Mouse (Mus musculus) liver, postnatal 0 days (tissue): Measurements from ENCODE around the gene Ccser1. TPM values are rescaled to one million over a fixed set of nuclear protein-coding genes. Genes with fewer than 3 reads are reported as not detected.

Source experiments
- ATAC-seq: fragments of 200-750 bp; cut with Nextera tagmentation; 2 replicates; pipeline ENCODE4 v1.8.0; 2017; ENCODE audit warnings: mild to moderate bottlenecking, moderate library complexity
- DNase-seq: peaks from one replicate; pipeline ENCODE4 v3.0.0-alpha.2; 2016
- H3K27ac ChIP-seq: fragments of 300-500 bp; sonication (generic); 2 replicates; pipeline ENCODE4 v1.5.1; 2014; ENCODE audit warnings: antibody characterized with exemption, moderate library complexity, mild to moderate bottlenecking, low read depth
- H3K27me3 ChIP-seq: fragments of 300-500 bp; sonication (generic); 2 replicates; pipeline ENCODE4 v1.6.1; 2014; ENCODE audit warnings: low read length, control low read depth, mixed read lengths; ENCODE audit not compliant: insufficient read depth
- H3K36me3 ChIP-seq: fragments of 300-500 bp; sonication (generic); replicated peaks from 2 replicates; pipeline ENCODE4 v1.6.1; 2014; ENCODE audit warnings: mild to moderate bottlenecking, control low read depth, low read length, moderate library complexity, mixed read lengths; ENCODE audit not compliant: insufficient read depth
- H3K4me1 ChIP-seq: fragments of 300-500 bp; sonication (generic); 2 replicates; pipeline ENCODE4 v1.6.1; 2014; ENCODE audit warnings: antibody characterized with exemption, mild to moderate bottlenecking, control low read depth; ENCODE audit not compliant: insufficient read depth
- H3K4me2 ChIP-seq: fragments of 300-500 bp; sonication (generic); 2 replicates; pipeline ENCODE4 v1.6.1; 2014; ENCODE audit warnings: low read depth, mild to moderate bottlenecking, low read length, moderate library complexity, mixed read lengths
- H3K4me3 ChIP-seq: fragments of 300-500 bp; sonication (generic); 2 replicates; pipeline ENCODE4 v1.5.1; 2014; ENCODE audit warnings: low read depth, low read length
- H3K9ac ChIP-seq: fragments of 300-500 bp; sonication (generic); replicated peaks from 2 replicates; pipeline ENCODE4 v1.6.1; 2014; ENCODE audit warnings: mild to moderate bottlenecking, moderate library complexity
- H3K9me3 ChIP-seq: fragments of 300-500 bp; sonication (generic); 2 replicates; pipeline ENCODE4 v1.6.1; 2016; ENCODE audit warnings: mild to moderate bottlenecking, control low read depth, low read length, mixed read lengths
- CTCF ChIP-seq: sonication (generic); IDR thresholded peaks from 2 replicates; pipeline ENCODE4 v1.5.1; 2016; ENCODE audit warnings: antibody characterized with exemption, low read depth
- EP300 ChIP-seq: IDR thresholded peaks from 2 replicates; pipeline ENCODE4 v1.6.1; 2016; ENCODE audit warnings: antibody characterized with exemption, low read depth, mild to moderate bottlenecking
- WGBS: fragments of 180-500 bp; shearing (Covaris S2); extraction: QIAGEN DNeasy Blood & Tissue Kit; methylation state at CpG from one replicate; pipeline ENCODE4 v1.1.7; 2014; ENCODE audit not compliant: insufficient replicate concordance; 5-methylcytosine and 5-hydroxymethylcytosine counted together
- polyA plus RNA-seq: library from polyadenylated mRNA; unstranded; fragments of >200 nt; fragmentation: Nextera tagmentation; extraction: Ambion mirVana; gene quantifications from 2 replicates; pipeline ENCODE4 v1.2.1, GENCODE M21; 2015

Gene Ccser1
- polyA plus RNA-seq, 1 experiment from 2014 or later = 0.18 TPM

DNA sequence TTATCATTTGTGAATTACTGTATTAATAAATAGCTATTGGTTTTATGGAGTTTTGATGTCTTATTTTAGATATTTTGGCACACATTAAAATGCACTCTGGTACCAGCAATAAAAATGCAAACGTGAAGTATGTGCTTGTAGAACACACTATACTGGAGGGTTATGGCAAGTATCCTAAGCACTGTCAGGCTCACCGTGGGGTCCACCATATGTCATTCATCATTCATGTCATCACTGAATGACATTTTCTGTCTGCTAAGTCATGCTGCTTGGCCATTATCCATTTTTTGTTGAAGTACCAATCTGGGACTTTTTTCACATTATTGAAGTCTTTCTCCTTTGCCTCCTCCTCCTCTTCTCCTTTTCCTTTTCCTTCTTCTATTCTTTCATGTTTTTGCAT, 925.3 kb downstream of the Ccser1 start:
- Histone ChIP-seq H3K27ac (no peak overlapping the region), H3K4me2 (no peak overlapping the region), H3K4me1 (no peaks in the 10 kb centered on the region), H3K9me3 (no peaks in the 10 kb centered on the region), H3K27me3 (no peaks in the 10 kb centered on the region), H3K9ac (no peak overlapping the region), H3K4me3 (no peak overlapping the region), H3K36me3 (no peaks in the 10 kb centered on the region)
- no peak for ATAC-seq
- 52% methylated on average over 2 of the region's 2 CpGs for WGBS
- TF ChIP-seq CTCF = no peak
- no peak for DNase-seq

DNA sequence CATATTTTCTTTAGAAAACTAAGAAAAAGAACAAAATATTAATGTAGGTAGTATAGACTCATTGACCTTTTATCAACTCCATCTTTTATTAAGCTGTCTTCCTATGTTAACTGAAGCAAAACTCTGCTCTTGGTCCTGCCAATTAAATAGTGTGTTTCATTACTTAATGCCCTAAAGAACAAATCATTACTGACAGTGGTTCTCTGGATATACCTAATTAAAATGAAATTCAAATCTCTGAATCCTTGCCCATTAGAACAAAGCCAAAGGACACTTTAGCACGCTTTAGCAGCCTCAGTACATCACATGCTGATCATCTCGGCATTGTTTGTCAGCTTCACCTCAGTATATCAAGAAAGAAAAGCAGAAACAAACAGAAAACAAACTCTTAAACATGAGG, 952.4 kb downstream of the Ccser1 start:
- H3K4me1 ChIP-seq = no peaks in the 10 kb centered on the region
- 61% methylated on average over 2 of the region's 2 CpGs for WGBS
- no peak overlapping the region for H3K27ac ChIP-seq
- TF ChIP-seq EP300 = no peak
- no peak for TF ChIP-seq CTCF
- DNase-seq (no peak), ATAC-seq (no peak)
- H3K27me3 ChIP-seq = no peaks in the 10 kb centered on the region
- H3K4me2 ChIP-seq = no peak overlapping the region
- H3K4me3 ChIP-seq = no peak overlapping the region
- no peaks in the 10 kb centered on the region for H3K9me3 ChIP-seq
- no peak overlapping the region for H3K9ac ChIP-seq
- no peaks in the 10 kb centered on the region for H3K36me3 ChIP-seq

DNA sequence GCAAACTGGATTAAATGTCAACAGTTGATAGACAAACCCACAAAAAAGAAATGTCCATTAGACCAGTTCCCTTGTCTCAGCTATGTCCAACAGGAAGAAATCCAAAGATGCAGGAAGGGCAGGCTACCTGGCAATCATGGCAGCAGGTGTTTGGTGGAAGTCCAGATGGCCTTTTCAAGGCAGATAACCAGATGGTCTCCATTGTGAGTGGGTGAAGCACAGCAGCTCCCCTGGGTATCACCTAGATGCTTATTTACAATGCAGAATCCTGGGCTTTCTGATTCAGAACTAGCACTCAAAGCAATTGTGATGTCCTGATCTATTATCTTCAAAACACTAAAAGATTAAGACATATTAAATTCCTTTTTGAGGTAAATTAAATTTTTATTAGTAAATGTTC, 980.2 kb downstream of the Ccser1 start:
- no peak for TF ChIP-seq CTCF
- no peak for TF ChIP-seq EP300

DNA sequence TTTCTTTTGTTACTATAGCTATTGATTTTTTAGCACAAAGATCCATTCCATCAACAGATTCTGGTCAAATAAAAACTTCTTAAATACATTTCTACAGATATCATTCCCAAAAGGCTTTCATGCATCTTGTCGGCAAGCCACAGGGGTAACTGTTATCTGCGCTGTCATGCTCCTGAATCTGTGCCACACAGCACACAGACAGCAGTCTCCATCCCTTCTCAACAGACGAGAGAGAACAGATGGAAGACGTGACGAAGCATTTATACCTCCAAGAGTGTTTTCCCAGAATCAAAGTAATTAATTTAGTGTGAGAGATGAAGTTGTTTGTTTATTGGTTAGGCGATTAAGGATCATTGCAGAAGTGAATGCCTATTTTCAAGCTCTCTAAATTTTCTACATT, 982.5 kb downstream of the Ccser1 start:
- no peaks in the 10 kb centered on the region for H3K36me3 ChIP-seq
- no peaks in the 10 kb centered on the region for H3K9me3 ChIP-seq
- no peak for DNase-seq
- no peaks in the 10 kb centered on the region for H3K4me1 ChIP-seq
- H3K4me3 ChIP-seq = no peak overlapping the region
- no peak overlapping the region for H3K9ac ChIP-seq
- TF ChIP-seq EP300 = no peak
- TF ChIP-seq CTCF = no peak
- WGBS = 68% methylated on average over 6 of the region's 6 CpGs
- no peak overlapping the region for H3K27ac ChIP-seq
- H3K27me3 ChIP-seq = no peaks in the 10 kb centered on the region
- H3K4me2 ChIP-seq = no peak overlapping the region
- no peak for ATAC-seq

More for the DNA sequence above, 980.2 kb downstream of the Ccser1 start:
- DNase-seq = no peak
- Histone ChIP-seq H3K27me3 (no peaks in the 10 kb centered on the region), H3K4me3 (no peak overlapping the region), H3K9me3 (no peaks in the 10 kb centered on the region), H3K9ac (no peak overlapping the region), H3K4me1 (no peaks in the 10 kb centered on the region), H3K36me3 (no peaks in the 10 kb centered on the region), H3K4me2 (no peak overlapping the region), H3K27ac (no peak overlapping the region)
- ATAC-seq = no peak

DNA sequence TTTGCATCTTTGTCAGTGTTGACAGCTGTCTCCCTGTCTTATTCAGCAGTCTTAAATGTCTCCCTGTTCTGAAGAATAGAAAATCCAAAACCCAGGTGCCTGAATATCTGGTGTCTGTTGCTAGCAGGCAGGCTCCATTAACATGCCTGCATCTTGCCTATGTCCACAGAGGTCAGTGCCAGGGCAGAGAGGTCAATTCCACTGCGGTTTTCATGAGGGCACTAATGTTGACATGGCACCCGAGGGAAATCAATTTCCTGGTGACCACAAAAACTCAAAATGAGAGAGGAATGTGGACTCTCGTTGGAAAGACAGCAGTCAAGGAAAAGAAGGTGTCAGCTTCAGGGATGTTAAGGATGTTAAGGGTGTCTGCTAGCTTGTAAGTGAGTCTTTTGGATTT, 983.7 kb downstream of the Ccser1 start:
- Histone ChIP-seq H3K9me3 (no peaks in the 10 kb centered on the region), H3K9ac (no peak overlapping the region), H3K27ac (no peak overlapping the region), H3K27me3 (no peaks in the 10 kb centered on the region), H3K4me3 (no peak overlapping the region), H3K36me3 (no peaks in the 10 kb centered on the region), H3K4me1 (no peaks in the 10 kb centered on the region), H3K4me2 (no peak overlapping the region)
- WGBS = 44% methylated on average over 3 of the region's 3 CpGs
- TF ChIP-seq EP300 (no peak), CTCF (no peak)
- DNase-seq = no peak
- ATAC-seq = no peak

DNA sequence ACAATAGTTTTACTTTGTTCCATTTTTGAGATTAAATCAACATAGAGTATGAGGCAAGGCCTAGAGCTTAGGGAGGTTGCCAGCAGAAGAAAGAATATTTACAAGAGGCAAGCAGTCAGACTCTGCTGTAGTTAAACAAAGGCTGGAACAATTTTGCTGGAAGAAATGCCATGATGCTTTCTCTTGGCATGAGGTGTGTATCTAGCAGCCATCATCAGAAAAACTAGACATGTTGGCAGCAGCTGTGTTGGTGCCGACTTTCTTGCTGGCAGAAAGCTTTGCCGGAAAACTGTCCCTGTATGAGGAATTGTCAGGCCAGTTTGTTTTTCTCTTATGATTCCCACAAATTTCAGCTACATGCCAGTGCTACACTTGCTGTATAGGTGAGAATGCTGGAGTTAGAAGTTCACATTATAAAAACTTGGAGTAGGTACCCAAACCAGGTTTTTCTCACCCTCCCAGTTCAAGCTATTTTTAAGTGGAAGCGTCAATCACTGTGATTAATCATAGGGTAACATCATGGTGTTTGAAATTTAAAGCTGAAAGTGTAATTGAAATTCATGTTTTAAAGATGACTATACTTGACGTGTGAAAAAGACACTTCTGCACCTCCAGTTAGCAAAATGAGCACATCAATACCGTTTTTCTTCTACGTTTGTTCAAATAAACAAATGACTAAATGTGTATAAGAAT, 1016.5 kb downstream of the Ccser1 start:
- Histone ChIP-seq H3K4me1 (no peaks in the 10 kb centered on the region), H3K9ac (no peak overlapping the region), H3K9me3 (no peaks in the 10 kb centered on the region), H3K4me3 (no peak overlapping the region), H3K27ac (no peak overlapping the region), H3K36me3 (no peaks in the 10 kb centered on the region), H3K4me2 (no peak overlapping the region), H3K27me3 (no peaks in the 10 kb centered on the region)
- WGBS = 80% methylated on average over 6 of the region's 6 CpGs
- TF ChIP-seq EP300 (no peak), CTCF (no peak)
- DNase-seq = no peak
- ATAC-seq = no peak

DNA sequence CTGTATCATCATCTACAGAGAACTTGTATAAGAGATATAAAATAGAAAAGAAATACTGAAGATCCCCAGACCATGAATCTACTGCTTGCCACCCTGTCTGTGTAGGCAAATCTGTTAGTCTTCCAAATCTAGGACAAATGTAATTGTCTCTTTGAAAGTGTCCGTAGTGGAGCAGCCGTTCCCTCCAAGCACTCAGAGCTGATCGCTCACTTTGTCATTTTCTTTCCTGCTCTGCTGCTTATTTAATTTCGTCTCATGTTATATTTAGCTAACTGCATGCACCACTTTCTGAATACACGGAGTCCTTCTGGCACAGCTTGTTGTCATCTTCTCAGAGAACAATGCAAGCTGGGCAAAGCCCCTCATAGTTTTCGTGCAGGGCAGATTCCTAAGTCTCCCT, 1018.6 kb downstream of the Ccser1 start:
- H3K9ac ChIP-seq = no peak overlapping the region
- H3K36me3 ChIP-seq = no peaks in the 10 kb centered on the region
- no peak overlapping the region for H3K27ac ChIP-seq
- ATAC-seq (no peak), DNase-seq (no peak)
- no peaks in the 10 kb centered on the region for H3K9me3 ChIP-seq
- no peak overlapping the region for H3K4me2 ChIP-seq
- TF ChIP-seq CTCF (no peak), EP300 (no peak)
- no peaks in the 10 kb centered on the region for H3K27me3 ChIP-seq
- no peaks in the 10 kb centered on the region for H3K4me1 ChIP-seq
- no peak overlapping the region for H3K4me3 ChIP-seq
- WGBS = 69% methylated on average over 6 of the region's 6 CpGs
